Mouse (Mus musculus): ENCODE results near the gene Fbxl13. TPM values are rescaled to one million over a fixed set of nuclear protein-coding genes. Genes with fewer than 3 reads are reported as not detected.
A peak's percentile ranks its signal among the peaks of the same experiment; 100 is the strongest.

Gene Fbxl13
- polyA plus RNA-seq, 1 experiment from 2014 or later = 0.19 TPM

- 91% methylated on average over 23 of the region's 23 CpGs for WGBS
- no peaks in the 10 kb centered on the region for H3K27me3 ChIP-seq (replicated peaks)
- H3K4me2 ChIP-seq = no peak overlapping the region
- ATAC-seq (ENCODE audit: insufficient number of reproducible peaks, low FRiP score) = no peak
- H3K9ac ChIP-seq = no peak overlapping the region
- peaks cover 18% of the 10 kb centered on the region for H3K4me1 ChIP-seq (replicated peaks)
- H3K4me3 ChIP-seq = no peak overlapping the region
- H3K27ac ChIP-seq (ENCODE audit: poor library complexity, severe bottlenecking) = no peak overlapping the region
- peaks cover 3% of the 10 kb centered on the region; the same call in 1 of the 2 replicates for H3K9me3 ChIP-seq (replicated peaks)
- peaks cover 19% of the 10 kb centered on the region for H3K36me3 ChIP-seq
Measured at GRCm38 (mm10) chr5:21675494-21675893, 30.1 kb upstream of the Fbxl13 start.

GRCm38 (mm10) chr5:21675019-21675418 lies 29.6 kb upstream of the Fbxl13 start:
- no peak for ATAC-seq (ENCODE audit: insufficient number of reproducible peaks, low FRiP score)
- Histone ChIP-seq H3K9ac (no peak overlapping the region), H3K27ac (ENCODE audit: poor library complexity, severe bottlenecking) (no peak overlapping the region), H3K9me3 (replicated peaks) (peaks cover 3% of the 10 kb centered on the region; the same call in 1 of the 2 replicates), H3K4me2 (no peak overlapping the region), H3K4me1 (replicated peaks) (peaks cover 15% of the 10 kb centered on the region), H3K4me3 (no peak overlapping the region), H3K27me3 (replicated peaks) (no peaks in the 10 kb centered on the region), H3K36me3 (peaks cover 19% of the 10 kb centered on the region)
- 67% methylated on average over 12 of the region's 12 CpGs for WGBS

DNA sequence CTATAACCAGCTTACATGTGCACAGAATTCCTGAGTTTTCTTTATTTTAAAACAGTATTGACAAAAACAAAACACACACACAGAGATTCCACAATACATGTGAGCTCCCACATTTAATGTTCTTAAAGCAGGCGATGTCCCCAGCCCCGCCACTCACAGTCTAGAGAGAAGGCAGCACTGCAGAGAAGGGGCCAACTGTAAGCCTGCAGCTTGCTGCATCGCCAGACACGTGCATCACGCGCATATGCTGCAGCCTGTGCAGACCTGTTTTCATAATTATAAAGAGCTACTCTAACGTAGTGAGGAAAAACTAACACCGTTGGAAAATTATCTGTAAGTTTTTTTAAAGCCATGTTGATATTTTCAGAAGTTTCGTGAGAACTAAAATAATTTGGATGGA lies 28.3 kb upstream of the Fbxl13 start:
- H3K4me2 ChIP-seq = no peak overlapping the region
- 80% methylated on average over 9 of the region's 9 CpGs for WGBS
- H3K9ac ChIP-seq = no peak overlapping the region

DNA sequence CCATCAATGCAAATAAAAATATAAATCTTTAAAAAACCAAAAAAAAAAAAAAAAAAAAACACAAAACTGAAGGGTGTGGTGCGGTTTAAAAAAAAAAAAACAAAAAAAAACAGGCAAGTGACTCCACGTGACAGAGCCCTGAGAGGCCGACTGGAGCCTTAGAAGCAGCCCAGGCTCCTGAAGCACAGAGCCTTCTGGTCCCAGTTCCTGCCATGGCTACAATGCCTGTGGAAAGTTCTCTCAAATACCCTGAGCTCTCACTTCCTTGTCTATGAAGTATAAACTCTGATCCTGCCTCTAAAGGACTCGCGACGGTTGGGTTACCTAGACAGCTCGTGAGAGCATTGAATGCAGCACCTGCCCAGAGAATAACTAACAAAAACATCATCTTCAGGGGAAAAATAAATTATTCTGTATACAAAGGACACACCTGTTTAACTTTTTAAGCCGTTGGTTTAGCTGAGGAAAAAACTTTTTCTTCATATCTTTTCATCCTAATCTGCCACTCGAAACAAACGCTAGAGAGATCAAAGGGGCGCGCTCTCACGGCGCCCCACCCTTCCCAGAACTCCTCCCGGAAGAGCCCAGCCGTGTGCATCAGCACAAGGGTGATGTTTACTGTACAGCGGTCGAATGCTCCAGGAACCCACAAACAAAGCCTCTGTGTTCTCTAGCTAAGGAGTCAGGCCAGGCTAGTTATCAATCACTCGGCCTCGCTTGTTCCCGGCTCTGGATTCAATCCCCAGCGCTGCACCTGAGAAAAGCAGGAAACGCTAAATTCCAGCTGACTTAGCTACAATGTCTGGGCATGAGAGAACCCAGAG lies 27.6 kb upstream of the Fbxl13 start:
- no peaks in the 10 kb centered on the region for H3K27me3 ChIP-seq (replicated peaks)
- H3K9me3 ChIP-seq (replicated peaks) = peaks cover 2% of the 10 kb centered on the region; the same call in 1 of the 2 replicates
- H3K27ac ChIP-seq (ENCODE audit: poor library complexity, severe bottlenecking) = peak overlapping the region; percentile 12; the same call in 1 of the 2 replicates
- peak overlapping the region; percentile 20; the same call in 1 of the 2 replicates for H3K4me3 ChIP-seq
- no peak overlapping the region for H3K9ac ChIP-seq
- H3K36me3 ChIP-seq = peaks cover 17% of the 10 kb centered on the region
- H3K4me1 ChIP-seq (replicated peaks) = peaks cover 13% of the 10 kb centered on the region
- WGBS = 46% methylated on average over 23 of the region's 23 CpGs
- peak; percentile 95 for ATAC-seq (ENCODE audit: insufficient number of reproducible peaks, low FRiP score)
- peak overlapping the region; percentile 57 for H3K4me2 ChIP-seq

More for the DNA sequence above, 28.3 kb upstream of the Fbxl13 start:
- H3K9me3 ChIP-seq (replicated peaks) = peaks cover 3% of the 10 kb centered on the region; the same call in 1 of the 2 replicates
- H3K27me3 ChIP-seq (replicated peaks) = no peaks in the 10 kb centered on the region
- H3K36me3 ChIP-seq = peaks cover 19% of the 10 kb centered on the region
- no peak for ATAC-seq (ENCODE audit: insufficient number of reproducible peaks, low FRiP score)
- no peak overlapping the region for H3K4me3 ChIP-seq
- peaks cover 13% of the 10 kb centered on the region for H3K4me1 ChIP-seq (replicated peaks)
- H3K27ac ChIP-seq (ENCODE audit: poor library complexity, severe bottlenecking) = no peak overlapping the region

GRCm38 (mm10) chr5:21669307-21669706 lies 23.9 kb upstream of the Fbxl13 start:
- 87% methylated on average over 2 of the region's 2 CpGs for WGBS
- Histone ChIP-seq H3K4me1 (replicated peaks) (peaks cover 3% of the 10 kb centered on the region; the same call in 1 of the 2 replicates), H3K36me3 (0 out of 2 replicates have a peak, but pooled peaks cover under 1% of the 10 kb centered on the region), H3K4me2 (no peak overlapping the region), H3K4me3 (no peak overlapping the region), H3K9me3 (replicated peaks) (no peaks in the 10 kb centered on the region), H3K9ac (no peak overlapping the region), H3K27me3 (replicated peaks) (no peaks in the 10 kb centered on the region), H3K27ac (ENCODE audit: poor library complexity, severe bottlenecking) (no peak overlapping the region)
- no peak for ATAC-seq (ENCODE audit: insufficient number of reproducible peaks, low FRiP score)

DNA sequence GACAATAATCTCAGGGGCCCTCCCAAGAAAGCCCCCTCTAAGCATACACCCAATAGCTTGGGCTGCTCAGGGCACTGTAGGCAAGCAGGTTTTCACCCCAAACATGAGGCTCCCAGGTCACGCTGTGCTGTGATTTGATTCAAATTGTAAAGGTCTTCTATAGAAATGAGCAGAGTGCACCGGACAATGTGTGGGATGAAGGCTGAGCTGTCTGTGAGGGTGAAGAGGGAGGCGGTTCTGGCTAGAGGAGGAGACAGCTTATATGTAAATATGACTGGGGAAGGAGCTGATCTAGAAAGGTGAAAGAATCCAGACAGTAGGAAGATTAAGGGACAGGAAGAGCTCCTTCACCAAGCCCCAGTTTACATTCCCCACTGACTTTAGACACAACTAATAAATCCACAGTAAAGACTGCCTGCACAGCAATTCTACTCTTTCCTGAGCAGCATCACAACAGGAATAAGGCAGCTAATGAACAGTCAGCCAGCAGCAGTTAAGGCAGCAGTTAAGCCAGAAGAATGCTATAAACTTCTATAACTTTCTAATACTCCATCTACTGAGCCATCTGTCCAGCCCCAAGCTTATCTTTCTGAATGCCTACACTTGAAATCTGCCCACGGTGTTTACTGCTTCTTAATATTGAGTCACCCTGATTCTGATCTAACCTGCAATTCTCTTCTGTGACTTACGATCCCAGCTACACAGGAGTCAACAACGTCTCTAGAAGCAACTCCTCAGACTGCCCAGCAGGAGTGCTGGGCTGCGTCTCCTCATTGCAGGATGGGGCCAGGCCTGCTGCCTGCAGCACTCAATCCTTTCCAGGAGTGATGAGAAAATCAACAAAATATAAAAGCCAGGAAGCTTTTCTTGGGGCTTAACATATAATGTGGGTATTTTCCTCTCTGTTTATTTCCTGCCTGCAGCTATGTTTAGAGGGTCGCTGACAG lies 22.0 kb upstream of the Fbxl13 start:
- Histone ChIP-seq H3K9me3 (replicated peaks) (no peaks in the 10 kb centered on the region), H3K27ac (ENCODE audit: poor library complexity, severe bottlenecking) (no peak overlapping the region), H3K4me3 (no peak overlapping the region), H3K27me3 (replicated peaks) (no peaks in the 10 kb centered on the region), H3K4me2 (no peak overlapping the region), H3K4me1 (replicated peaks) (no peaks in the 10 kb centered on the region), H3K9ac (no peak overlapping the region), H3K36me3 (peaks cover 6% of the 10 kb centered on the region)
- 54% methylated on average over 8 of the region's 8 CpGs for WGBS
- no peak for ATAC-seq (ENCODE audit: insufficient number of reproducible peaks, low FRiP score)

GRCm38 (mm10) chr5:21663081-21663480 lies 17.6 kb upstream of the Fbxl13 start:
- Histone ChIP-seq H3K9ac (no peak overlapping the region), H3K27ac (ENCODE audit: poor library complexity, severe bottlenecking) (no peak overlapping the region), H3K36me3 (peaks cover 38% of the 10 kb centered on the region), H3K27me3 (replicated peaks) (no peaks in the 10 kb centered on the region), H3K4me2 (no peak overlapping the region), H3K4me1 (replicated peaks) (peaks cover 6% of the 10 kb centered on the region), H3K4me3 (no peak overlapping the region), H3K9me3 (replicated peaks) (no peaks in the 10 kb centered on the region)
- 91% methylated on average over 11 of the region's 11 CpGs for WGBS
- ATAC-seq (ENCODE audit: insufficient number of reproducible peaks, low FRiP score) = no peak

DNA sequence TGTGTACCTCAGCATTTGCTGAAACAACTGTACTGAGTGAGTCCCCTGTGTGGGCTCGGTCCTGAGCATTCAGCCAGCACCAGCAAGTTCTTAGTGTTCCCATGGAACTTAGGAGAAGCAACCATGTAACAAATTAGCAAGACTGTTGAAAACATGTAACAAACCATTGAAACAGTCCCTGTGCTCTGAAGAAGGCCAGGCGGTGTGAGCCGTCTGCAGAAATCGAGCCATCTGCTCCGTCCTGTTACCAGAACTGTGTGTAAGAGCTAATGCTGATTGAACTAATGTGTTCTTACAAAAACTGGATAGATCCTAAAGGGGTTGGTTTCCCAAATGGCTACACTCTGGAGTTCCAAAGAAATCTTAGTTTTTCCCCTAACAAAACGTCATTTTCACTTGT lies 15.4 kb upstream of the Fbxl13 start:
- Histone ChIP-seq H3K4me3 (no peak overlapping the region), H3K27ac (ENCODE audit: poor library complexity, severe bottlenecking) (no peak overlapping the region), H3K4me1 (replicated peaks) (peaks cover 6% of the 10 kb centered on the region), H3K9ac (no peak overlapping the region), H3K27me3 (replicated peaks) (no peaks in the 10 kb centered on the region), H3K36me3 (peaks cover 53% of the 10 kb centered on the region), H3K9me3 (replicated peaks) (no peaks in the 10 kb centered on the region), H3K4me2 (no peak overlapping the region)
- 90% methylated on average over 6 of the region's 6 CpGs for WGBS
- no peak for ATAC-seq (ENCODE audit: insufficient number of reproducible peaks, low FRiP score)

- ATAC-seq (ENCODE audit: insufficient number of reproducible peaks, low FRiP score) = peak; percentile 59
- peaks cover 61% of the 10 kb centered on the region for H3K36me3 ChIP-seq
- no peaks in the 10 kb centered on the region for H3K9me3 ChIP-seq (replicated peaks)
- no peak overlapping the region for H3K27ac ChIP-seq (ENCODE audit: poor library complexity, severe bottlenecking)
- no peak overlapping the region for H3K4me3 ChIP-seq
- no peak overlapping the region for H3K9ac ChIP-seq
- 45% methylated on average over 11 of the region's 11 CpGs for WGBS
- H3K27me3 ChIP-seq (replicated peaks) = no peaks in the 10 kb centered on the region
- H3K4me1 ChIP-seq (replicated peaks) = peaks cover 6% of the 10 kb centered on the region
- H3K4me2 ChIP-seq = no peak overlapping the region
Measured at GRCm38 (mm10) chr5:21658623-21659395, 13.4 kb upstream of the Fbxl13 start.

DNA sequence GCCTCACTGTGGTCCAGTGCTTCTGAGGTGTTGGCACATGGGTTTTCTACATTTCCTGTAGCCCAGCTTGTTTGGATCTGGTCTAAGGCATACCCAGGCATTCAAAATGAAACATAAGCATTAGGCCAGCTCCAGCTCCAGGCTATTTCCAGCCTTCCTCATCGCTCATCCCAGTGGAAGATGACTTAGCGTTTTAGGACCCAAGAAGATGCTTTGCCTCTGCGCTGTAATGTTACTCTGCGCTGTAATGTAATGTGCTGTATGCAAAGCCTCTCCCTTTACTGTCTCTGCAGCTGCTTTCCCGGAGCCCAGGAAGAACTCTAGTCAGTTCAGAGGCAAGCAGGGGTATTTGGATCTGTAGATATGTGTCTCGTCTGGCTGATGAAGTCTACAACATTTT lies 12.6 kb upstream of the Fbxl13 start:
- Histone ChIP-seq H3K4me3 (no peak overlapping the region), H3K4me1 (replicated peaks) (peaks cover 6% of the 10 kb centered on the region), H3K36me3 (peaks cover 65% of the 10 kb centered on the region), H3K9ac (no peak overlapping the region), H3K27ac (ENCODE audit: poor library complexity, severe bottlenecking) (no peak overlapping the region), H3K9me3 (replicated peaks) (no peaks in the 10 kb centered on the region), H3K27me3 (replicated peaks) (no peaks in the 10 kb centered on the region), H3K4me2 (no peak overlapping the region)
- no peak for ATAC-seq (ENCODE audit: insufficient number of reproducible peaks, low FRiP score)
- 89% methylated on average over 6 of the region's 6 CpGs for WGBS
